In the genomic region with DNA sequence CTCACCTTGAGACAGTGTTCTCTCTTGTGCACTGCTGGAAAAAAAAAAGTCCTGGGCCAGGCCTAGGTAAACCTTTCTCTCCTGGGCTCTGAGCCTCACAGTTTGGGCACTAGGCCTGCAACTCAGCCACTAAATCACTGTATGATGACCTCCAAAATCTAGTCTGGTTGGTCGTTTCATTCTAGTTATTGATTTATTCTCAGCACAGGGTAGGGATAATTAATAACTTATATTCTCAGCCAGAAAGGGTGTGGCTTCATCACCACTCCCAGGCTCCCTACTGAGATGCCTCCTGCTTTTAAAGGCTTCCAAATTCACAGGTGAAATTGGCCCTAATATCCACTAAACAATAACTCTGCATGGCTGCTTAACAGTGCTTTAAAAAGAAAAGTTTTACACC, we compare ENCODE assay signal across 33 mouse cellular contexts.
"Had no signal": no experiment of that assay in that cellular context is flagged by ENCODE, and none has a peak within 500 bp of the region (broad histone marks: within the 10 kb centered on the region; RNA-seq: fewer than 3 reads in every experiment).

No protein-coding gene starts in this region.

- H3K27ac ChIP-seq: heart, adult 2 months; heart, embryonic 10.5 days; heart, embryonic 13.5 days; heart, embryonic 15.5 days; hindbrain, embryonic 10.5 days; hindbrain, embryonic 12.5 days; hindbrain, embryonic 13.5 days; hindbrain, embryonic 14.5 days; hindbrain, embryonic 15.5 days; hindbrain, postnatal 0 days; intestine, embryonic 15.5 days; kidney, postnatal 0 days; layer of hippocampus, adult 2 months; left cerebral cortex, adult 2 months had no signal

- H3K36me3 ChIP-seq: heart, embryonic 10.5 days; heart, embryonic 12.5 days; heart, embryonic 13.5 days; heart, embryonic 15.5 days; hindbrain, embryonic 10.5 days; hindbrain, embryonic 12.5 days; hindbrain, embryonic 13.5 days; hindbrain, embryonic 15.5 days; intestine, embryonic 15.5 days had no signal

- H3K4me2 ChIP-seq: heart, embryonic 11.5 days; heart, embryonic 12.5 days; heart, embryonic 13.5 days; heart, embryonic 15.5 days; hindbrain, embryonic 12.5 days; hindbrain, embryonic 13.5 days; hindbrain, embryonic 14.5 days; hindbrain, embryonic 15.5 days; intestine, embryonic 15.5 days had no signal

- H3K9ac ChIP-seq: heart, embryonic 12.5 days; heart, embryonic 13.5 days; heart, embryonic 15.5 days; hindbrain, embryonic 12.5 days; hindbrain, embryonic 13.5 days; hindbrain, embryonic 14.5 days; hindbrain, embryonic 15.5 days; intestine, embryonic 15.5 days had no signal

- H3K27me3 ChIP-seq: heart, embryonic 12.5 days; heart, embryonic 13.5 days; heart, embryonic 15.5 days; hindbrain, embryonic 12.5 days; hindbrain, embryonic 13.5 days; hindbrain, embryonic 15.5 days; intestine, embryonic 15.5 days had no signal

- DNase-seq: heart, adult 18-20 months; heart, adult 2 months; heart, postnatal 10 days; heart, postnatal 14 days; heart, postnatal 36 days; heart, postnatal 4 days; kidney, adult 11 months; kidney, adult 18-20 months; kidney, postnatal 10 days; kidney, postnatal 14 days; kidney, postnatal 25 days; kidney, postnatal 4 days; layer of hippocampus, adult 9-11 months; layer of hippocampus, postnatal 36 days had no signal

- H3K4me1 ChIP-seq: heart, embryonic 10.5 days; heart, embryonic 12.5 days; heart, embryonic 13.5 days; heart, embryonic 15.5 days; hindbrain, embryonic 10.5 days; hindbrain, embryonic 12.5 days; hindbrain, embryonic 13.5 days; hindbrain, embryonic 15.5 days; intestine, embryonic 15.5 days had no signal

- ATAC-seq: hindbrain, embryonic 16.5 days; hindbrain, postnatal 0 days; inflammation-experienced regulatory T-cells, adult 6 months; intestine, embryonic 15.5 days; intestine, embryonic 16.5 days; intestine, postnatal 0 days had no signal

- H3K9me3 ChIP-seq: heart, embryonic 10.5 days; heart, embryonic 12.5 days; heart, embryonic 13.5 days; heart, embryonic 15.5 days; hindbrain, embryonic 10.5 days; hindbrain, embryonic 12.5 days; hindbrain, embryonic 13.5 days; hindbrain, embryonic 15.5 days; intestine, embryonic 15.5 days had no signal

- H3K4me3 ChIP-seq: heart, adult 2 months; heart, embryonic 10.5 days; heart, embryonic 12.5 days; heart, embryonic 13.5 days; heart, embryonic 15.5 days; hindbrain, embryonic 10.5 days; hindbrain, embryonic 12.5 days; hindbrain, embryonic 13.5 days; hindbrain, embryonic 15.5 days; intestine, embryonic 15.5 days; layer of hippocampus, adult 2 months; left cerebral cortex, adult 2 months had no signal
